Comparison of ENCODE assay signal across 14 mouse cellular contexts in genomic region chr19:37026408-37026807, GRCm38 (mm10).
DNase-seq lines count a peak whose midpoint lies in the region; ATAC-seq and TF ChIP-seq lines count a peak whose summit lies in the region.
"Had no signal": no experiment of that assay in that cellular context is flagged by ENCODE, and none has a peak within 500 bp of the region (broad histone marks: within the 10 kb centered on the region; RNA-seq: fewer than 3 reads in every experiment).

No protein-coding gene starts in this region.

- no peak for TF ChIP-seq CTCF in kidney, postnatal 0 days (IDR thresholded peaks at IDR 0.05; ENCODE audit: low read depth)

- DNase-seq in adrenal gland, postnatal 10 days, result peak; percentile 54
- DNase-seq in adrenal gland, adult 18-20 months (ENCODE audit: low spot score in 2 of 2), result no peak
- peak; percentile 64 for DNase-seq in kidney, postnatal 0 days (ENCODE audit: low spot score)
- DNase-seq in kidney, postnatal 25 days, result no peak
- DNase-seq in R1 (ENCODE audit: low read depth, low spot score), result peak; percentile 24
- DNase-seq in layer of hippocampus, postnatal 36 days, result no peak
- DNase-seq: gastrocnemius, postnatal 14 days; kidney, adult 2 months had no signal

- H3K27ac ChIP-seq in kidney, postnatal 0 days, result no peak overlapping the region
- peak overlapping the region; percentile 57 for H3K27ac ChIP-seq in heart, embryonic 15.5 days
- H3K27ac ChIP-seq: hindbrain, embryonic 12.5 days; liver, embryonic 15.5 days; neural tube, embryonic 15.5 days had no signal

- no peaks in the 10 kb centered on the region for H3K36me3 ChIP-seq in kidney, postnatal 0 days (ENCODE audit: insufficient read depth, low read length)
- H3K36me3 ChIP-seq in heart, embryonic 15.5 days, result no peaks in the 10 kb centered on the region
- H3K36me3 ChIP-seq: hindbrain, embryonic 12.5 days had no signal

- no peak overlapping the region for H3K4me2 ChIP-seq in kidney, postnatal 0 days (ENCODE audit: low read length)
- H3K4me2 ChIP-seq in heart, embryonic 15.5 days, result no peak overlapping the region
- H3K4me2 ChIP-seq: hindbrain, embryonic 12.5 days; liver, embryonic 15.5 days; neural tube, embryonic 15.5 days had no signal

- H3K4me1 ChIP-seq in kidney, postnatal 0 days (replicated peaks; ENCODE audit: insufficient read depth, low read length), result no peaks in the 10 kb centered on the region
- H3K4me1 ChIP-seq in heart, embryonic 15.5 days (replicated peaks), result peaks cover 18% of the 10 kb centered on the region
- H3K4me1 ChIP-seq: liver, embryonic 15.5 days; megakaryocyte, embryonic 14.5 days; neural tube, embryonic 15.5 days had no signal

- no peak overlapping the region for H3K9ac ChIP-seq in kidney, postnatal 0 days (ENCODE audit: low read depth, low read length)
- no peak overlapping the region for H3K9ac ChIP-seq in heart, embryonic 15.5 days
- H3K9ac ChIP-seq: hindbrain, embryonic 12.5 days; liver, embryonic 15.5 days; neural tube, embryonic 15.5 days had no signal

- peak; percentile 33; the same call in 1 of the 2 replicates for ATAC-seq in kidney, postnatal 0 days (replicated peaks; ENCODE audit: low FRiP score, low read depth)
- no peak for ATAC-seq in heart, embryonic 15.5 days (replicated peaks; ENCODE audit: insufficient number of reproducible peaks, insufficient read depth, low FRiP score, low read depth)
- no peak for ATAC-seq in cerebellum, adult (ENCODE audit: insufficient number of reproducible peaks, low FRiP score, low TSS enrichment)

- no peaks in the 10 kb centered on the region for H3K9me3 ChIP-seq in kidney, postnatal 0 days (replicated peaks; ENCODE audit: low read length)
- no peaks in the 10 kb centered on the region for H3K9me3 ChIP-seq in heart, embryonic 15.5 days (replicated peaks)
- H3K9me3 ChIP-seq: hindbrain, embryonic 12.5 days; liver, embryonic 15.5 days; neural tube, embryonic 15.5 days had no signal

- no peak overlapping the region for H3K4me3 ChIP-seq in kidney, postnatal 0 days (replicated peaks; ENCODE audit: low read depth, low read length)
- no peak overlapping the region for H3K4me3 ChIP-seq in heart, embryonic 15.5 days
- H3K4me3 ChIP-seq: hindbrain, embryonic 12.5 days; liver, embryonic 15.5 days; megakaryocyte, embryonic 14.5 days; neural tube, embryonic 15.5 days had no signal

- no peaks in the 10 kb centered on the region for H3K27me3 ChIP-seq in kidney, postnatal 0 days (ENCODE audit: insufficient read depth, low read length)
- no peaks in the 10 kb centered on the region for H3K27me3 ChIP-seq in heart, embryonic 15.5 days
- H3K27me3 ChIP-seq: hindbrain, embryonic 12.5 days; liver, embryonic 15.5 days; neural tube, embryonic 15.5 days had no signal

- 27% methylated on average over 11 of the region's 11 CpGs for WGBS in kidney, postnatal 0 days
- WGBS in heart, embryonic 15.5 days, result 39% methylated on average over 11 of the region's 11 CpGs

Comparison
In these comparisons a context has a peak if more than half of its experiments do, and no peak if none do; other contexts are left out.
1. DNase-seq: peak in adrenal gland, postnatal 10 days (single experiment), kidney, postnatal 0 days (single experiment) and R1 (single experiment); none in adrenal gland, adult 18-20 months (0 of 2), kidney, postnatal 25 days (0 of 2) and layer of hippocampus, postnatal 36 days (0 of 2).